Mouse (Mus musculus): Measurements from ENCODE around the gene Gm11437.

DNA sequence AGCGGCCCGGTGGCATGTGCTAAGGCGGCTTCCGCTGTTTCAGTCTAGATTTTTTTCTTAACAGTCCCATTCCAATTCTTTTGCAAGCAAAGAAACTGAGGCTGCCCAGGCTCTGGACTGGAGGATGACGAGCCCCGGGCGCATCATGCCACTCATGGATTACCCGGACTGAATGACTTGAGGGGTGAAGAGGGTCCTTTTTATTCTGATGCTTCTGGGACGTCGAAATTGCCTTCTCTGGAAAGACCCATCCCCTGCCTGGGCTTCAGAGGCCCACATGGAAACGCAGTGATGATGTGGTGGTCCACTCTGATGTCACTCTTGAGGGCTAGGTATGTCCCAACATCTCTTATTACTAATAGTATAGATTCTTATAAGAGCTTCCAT is 37.5 kb downstream of the Gm11437 start:
- TF ChIP-seq CTCF (IDR thresholded peaks at IDR 0.05; ENCODE audit: control insufficient read depth, insufficient read depth, insufficient replicate concordance, low read depth, low read length) (no peak), POLR2A (IDR thresholded peaks at IDR 0.05; ENCODE audit: control insufficient read depth, low read depth, low read length) (no peak)
